Mouse (Mus musculus): Measurements from ENCODE around the gene Olfr342. TPM values are rescaled to one million over a fixed set of nuclear protein-coding genes. Genes with fewer than 3 reads are reported as not detected.

Gene Olfr342
- not detected for polyA plus RNA-seq (2014; fragmentation: Illumina TruSeq; extraction: RNeasy Lipid Tissue Mini Kit (QIAGEN cat#74804); ENCODE audit: low read depth, low replicate concordance)

GRCm38 (mm10) chr2:36524698-36525097, at the start of gene Olfr342:
Gene Olfr342, plus strand, starts transcription at chr2:36524998.

GRCm38 (mm10) chr2:36482368-36482767, 42.4 kb upstream of the Olfr342 start, which contains the start of gene Olfr341:
Gene Olfr341, minus strand, starts transcription at chr2:36482468.

GRCm38 (mm10) chr2:36566362-36566761, 41.6 kb downstream of the Olfr342 start, which contains the start of gene Olfr344:
Gene Olfr344, plus strand, starts transcription at chr2:36566662.

Other genes with a start within 250 kb of the Olfr342 start
- gene Olfr338, start 151.5 kb upstream of the Olfr342 start, polyA plus RNA-seq (2014; fragmentation: Illumina TruSeq; extraction: RNeasy Lipid Tissue Mini Kit (QIAGEN cat#74804); ENCODE audit: low read depth, low replicate concordance): not detected
- gene Olfr339, start 106.1 kb upstream of the Olfr342 start, polyA plus RNA-seq (2014; fragmentation: Illumina TruSeq; extraction: RNeasy Lipid Tissue Mini Kit (QIAGEN cat#74804); ENCODE audit: low read depth, low replicate concordance): not detected
- gene Olfr340, start 72.4 kb upstream of the Olfr342 start, polyA plus RNA-seq (2014; fragmentation: Illumina TruSeq; extraction: RNeasy Lipid Tissue Mini Kit (QIAGEN cat#74804); ENCODE audit: low read depth, low replicate concordance): not detected
- gene Olfr341, start 42.5 kb upstream of the Olfr342 start, polyA plus RNA-seq (2014; fragmentation: Illumina TruSeq; extraction: RNeasy Lipid Tissue Mini Kit (QIAGEN cat#74804); ENCODE audit: low read depth, low replicate concordance): not detected
- gene Olfr344, start 41.7 kb downstream of the Olfr342 start, polyA plus RNA-seq (2014; fragmentation: Illumina TruSeq; extraction: RNeasy Lipid Tissue Mini Kit (QIAGEN cat#74804); ENCODE audit: low read depth, low replicate concordance): not detected
- gene Olfr345, start 115.0 kb downstream of the Olfr342 start, polyA plus RNA-seq (2014; fragmentation: Illumina TruSeq; extraction: RNeasy Lipid Tissue Mini Kit (QIAGEN cat#74804); ENCODE audit: low read depth, low replicate concordance): not detected
- not detected for gene Olfr346, start 160.8 kb downstream of the Olfr342 start, polyA plus RNA-seq (2014; fragmentation: Illumina TruSeq; extraction: RNeasy Lipid Tissue Mini Kit (QIAGEN cat#74804); ENCODE audit: low read depth, low replicate concordance)
- not detected for gene Olfr347, start 206.9 kb downstream of the Olfr342 start, polyA plus RNA-seq (2014; fragmentation: Illumina TruSeq; extraction: RNeasy Lipid Tissue Mini Kit (QIAGEN cat#74804); ENCODE audit: low read depth, low replicate concordance)

Measured in adipose tissue, adult 10 weeks (tissue).